Mouse (Mus musculus) bone marrow, adult 2 months (tissue): ENCODE data around the gene Vmn2r83.

ENCODE experiments used
- CTCF ChIP-seq: fragments of 200-500 bp; IDR thresholded peaks from 2 replicates; pipeline ENCODE4 v1.5.1; 2011; ENCODE audit warnings: low read length, control low read depth; ENCODE audit not compliant: control insufficient read depth, insufficient read depth
- POLR2A ChIP-seq: fragments of 200-500 bp; IDR thresholded peaks from 2 replicates; pipeline ENCODE4 v1.6.1; 2011; ENCODE audit warnings: low read depth, mild to moderate bottlenecking, control low read depth, low read length, borderline replicate concordance; ENCODE audit not compliant: control insufficient read depth

- no peak for TF ChIP-seq POLR2A
- no peak for TF ChIP-seq CTCF
These were observed 59.5 kb downstream of the Vmn2r83 start for GRCm38 (mm10) chr10:79528081-79528480.
